Mouse (Mus musculus): ENCODE data around the gene Plxnd1. TPM values are rescaled to one million over a fixed set of nuclear protein-coding genes. Genes with fewer than 3 reads are reported as not detected.
A peak's percentile ranks its signal among the peaks of the same experiment; 100 is the strongest.

The Plxnd1 gene
- polyA plus RNA-seq, 1 experiment from 2014 or later: 45.4 TPM

GRCm38 (mm10) chr6:115999227-115999626 lies 4.4 kb upstream of the Plxnd1 start:
- DNase-seq (ENCODE audit: low spot score): no peak

GRCm38 (mm10) chr6:115998758-115999157 lies 4.0 kb upstream of the Plxnd1 start:
- DNase-seq (ENCODE audit: low spot score): no peak

GRCm38 (mm10) chr6:115997726-115998311 lies 3.0 kb upstream of the Plxnd1 start:
- DNase-seq (ENCODE audit: low spot score): no peak

- peak; percentile 82 for DNase-seq (ENCODE audit: low spot score)
Observed at GRCm38 (mm10) chr6:115996171-115996851, 1.5 kb upstream of the Plxnd1 start.

GRCm38 (mm10) chr6:115995531-115995941 lies 731 bp upstream of the Plxnd1 start:
- DNase-seq (ENCODE audit: low spot score): no peak

- DNase-seq (ENCODE audit: low spot score): no peak
Observed at GRCm38 (mm10) chr6:115994146-115994876, 494 bp downstream of the Plxnd1 start.

GRCm38 (mm10) chr6:115993463-115994145 lies 1.2 kb downstream of the Plxnd1 start:
- DNase-seq (ENCODE audit: low spot score): peak; percentile 58

GRCm38 (mm10) chr6:115992981-115993380 lies 1.8 kb downstream of the Plxnd1 start:
- DNase-seq (ENCODE audit: low spot score): peak; percentile 39

GRCm38 (mm10) chr6:115991881-115992620 lies 2.8 kb downstream of the Plxnd1 start:
- DNase-seq (ENCODE audit: low spot score): no peak

- DNase-seq (ENCODE audit: low spot score): peak; percentile 39
Observed at GRCm38 (mm10) chr6:115991108-115991880, 3.5 kb downstream of the Plxnd1 start.

- DNase-seq (ENCODE audit: low spot score): no peak
Observed at GRCm38 (mm10) chr6:115990479-115990878, 4.3 kb downstream of the Plxnd1 start.

- no peak for DNase-seq (ENCODE audit: low spot score)
Observed at GRCm38 (mm10) chr6:115990056-115990455, 4.7 kb downstream of the Plxnd1 start.

GRCm38 (mm10) chr6:115989607-115990006 lies 5.2 kb downstream of the Plxnd1 start:
- peak; percentile 95 for DNase-seq (ENCODE audit: low spot score)

- DNase-seq (ENCODE audit: low spot score): no peak
Observed at GRCm38 (mm10) chr6:115989032-115989431, 5.8 kb downstream of the Plxnd1 start.

GRCm38 (mm10) chr6:115987096-115987747 lies 7.6 kb downstream of the Plxnd1 start:
- no peak for DNase-seq (ENCODE audit: low spot score)

- DNase-seq (ENCODE audit: low spot score): no peak
Observed at GRCm38 (mm10) chr6:115986472-115987095, 8.2 kb downstream of the Plxnd1 start.

- DNase-seq (ENCODE audit: low spot score): no peak
Observed at GRCm38 (mm10) chr6:115985622-115986021, 9.2 kb downstream of the Plxnd1 start.

- DNase-seq (ENCODE audit: low spot score): no peak
Observed at GRCm38 (mm10) chr6:115984580-115984979, 10.2 kb downstream of the Plxnd1 start.

- no peak for DNase-seq (ENCODE audit: low spot score)
Observed at GRCm38 (mm10) chr6:115983306-115984038, 11.3 kb downstream of the Plxnd1 start.

Measured in thymus, postnatal 0 days (tissue).